Mouse (Mus musculus): Measurements from ENCODE around the gene Arl13a.
"Not testable (repeated sequence)": the region's sequence is repeated elsewhere in the genome, so short reads cannot be mapped to it uniquely, and the experiment has no call there.

Gene Arl13a

GRCm38 (mm10) chrX:134187201-134187600 lies at the start of gene Arl13a:
Arl13a (plus strand) TSS chrX:134187501.
- DNase-seq, result not testable (repeated sequence)

- no peak for DNase-seq
Observed at GRCm38 (mm10) chrX:134140024-134140423, 47.3 kb upstream of the Arl13a start.

GRCm38 (mm10) chrX:134141551-134141950 lies 45.8 kb upstream of the Arl13a start:
- no peak for DNase-seq

GRCm38 (mm10) chrX:134141986-134142385 lies 45.3 kb upstream of the Arl13a start:
- DNase-seq, result no peak

GRCm38 (mm10) chrX:134158151-134158550 lies 29.1 kb upstream of the Arl13a start:
- DNase-seq, result no peak

GRCm38 (mm10) chrX:134160442-134160841 lies 26.9 kb upstream of the Arl13a start:
- DNase-seq, result no peak

- DNase-seq, result no peak
Observed at GRCm38 (mm10) chrX:134162043-134162720, 25.1 kb upstream of the Arl13a start, which contains the start of gene Xkrx. Xkrx (minus strand) TSS chrX:134162076.

GRCm38 (mm10) chrX:134162826-134163225 lies 24.5 kb upstream of the Arl13a start:
- no peak for DNase-seq

GRCm38 (mm10) chrX:134163484-134163883 lies 23.8 kb upstream of the Arl13a start:
- DNase-seq, result no peak

- DNase-seq, result no peak
Observed at GRCm38 (mm10) chrX:134170584-134170983, 16.7 kb upstream of the Arl13a start.

- no peak for DNase-seq
Observed at GRCm38 (mm10) chrX:134174699-134175098, 12.6 kb upstream of the Arl13a start.

GRCm38 (mm10) chrX:134208491-134208890 lies 21.2 kb downstream of the Arl13a start:
- DNase-seq, result no peak

- no peak for DNase-seq
Observed at GRCm38 (mm10) chrX:134211151-134211642, 23.9 kb downstream of the Arl13a start.

GRCm38 (mm10) chrX:134218161-134218560 lies 30.9 kb downstream of the Arl13a start:
- DNase-seq, result no peak

GRCm38 (mm10) chrX:134220618-134221017 lies 33.3 kb downstream of the Arl13a start:
- no peak for DNase-seq

- DNase-seq, result no peak
Observed at GRCm38 (mm10) chrX:134221856-134222255, 34.6 kb downstream of the Arl13a start, which contains the start of gene Nox1. Nox1 (minus strand) TSS chrX:134221956.

- no peak for DNase-seq
Observed at GRCm38 (mm10) chrX:134233048-134233447, 45.7 kb downstream of the Arl13a start.

GRCm38 (mm10) chrX:134238266-134238665 lies 51.0 kb downstream of the Arl13a start:
- DNase-seq, result no peak

- DNase-seq, result no peak
Observed at GRCm38 (mm10) chrX:134245946-134246345, 58.6 kb downstream of the Arl13a start.

- DNase-seq, result no peak
Observed at GRCm38 (mm10) chrX:134248202-134248601, 60.9 kb downstream of the Arl13a start.

All from kidney, adult 11 months (tissue).